Mouse (Mus musculus): ENCODE results near the gene Ankrd33b.

DNA sequence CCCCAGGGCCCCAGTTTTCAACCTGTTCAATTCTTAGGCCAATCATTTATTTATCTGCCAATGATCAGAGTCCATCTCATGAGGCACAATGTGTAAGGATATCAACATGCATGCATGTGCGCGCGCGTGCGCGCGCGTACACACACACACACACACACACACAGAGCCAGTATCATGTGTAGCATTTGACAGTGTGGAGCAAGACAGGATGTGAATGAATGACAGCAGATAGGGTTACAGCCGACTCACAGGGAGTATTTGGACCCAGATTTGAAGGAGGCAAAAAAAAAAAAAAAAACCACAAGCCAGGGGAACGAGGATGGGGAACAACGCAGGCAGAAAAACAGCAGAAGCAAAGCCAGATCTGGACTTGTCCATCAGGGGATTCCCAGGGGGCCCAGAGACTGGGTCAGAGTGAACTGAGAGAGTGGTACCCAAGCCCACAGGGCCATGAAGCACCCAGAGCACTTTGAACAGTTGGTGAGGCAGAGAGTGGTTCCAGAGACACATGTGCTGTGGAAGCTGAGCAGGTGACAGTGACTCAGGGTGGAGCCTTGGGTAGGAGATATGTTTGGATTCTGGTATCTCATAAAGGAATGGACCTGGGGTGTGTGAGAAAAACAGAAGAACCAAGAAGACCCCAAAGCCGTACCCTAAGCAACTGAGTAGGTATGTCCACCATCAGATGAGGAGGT lies 41.7 kb downstream of the Ankrd33b start:
- TF ChIP-seq CTCF (conservative IDR thresholded peaks at IDR 0.05; ENCODE audit: low read length) = no peak
- TF ChIP-seq NANOG (IDR thresholded peaks at IDR 0.05; ENCODE audit: borderline replicate concordance, low read length) = no peak
- no peak for TF ChIP-seq POU5F1 (IDR thresholded peaks at IDR 0.05; ENCODE audit: borderline replicate concordance, low read length)
